Comparison of ENCODE assay signal across 8 mouse cellular contexts in the genomic region with DNA sequence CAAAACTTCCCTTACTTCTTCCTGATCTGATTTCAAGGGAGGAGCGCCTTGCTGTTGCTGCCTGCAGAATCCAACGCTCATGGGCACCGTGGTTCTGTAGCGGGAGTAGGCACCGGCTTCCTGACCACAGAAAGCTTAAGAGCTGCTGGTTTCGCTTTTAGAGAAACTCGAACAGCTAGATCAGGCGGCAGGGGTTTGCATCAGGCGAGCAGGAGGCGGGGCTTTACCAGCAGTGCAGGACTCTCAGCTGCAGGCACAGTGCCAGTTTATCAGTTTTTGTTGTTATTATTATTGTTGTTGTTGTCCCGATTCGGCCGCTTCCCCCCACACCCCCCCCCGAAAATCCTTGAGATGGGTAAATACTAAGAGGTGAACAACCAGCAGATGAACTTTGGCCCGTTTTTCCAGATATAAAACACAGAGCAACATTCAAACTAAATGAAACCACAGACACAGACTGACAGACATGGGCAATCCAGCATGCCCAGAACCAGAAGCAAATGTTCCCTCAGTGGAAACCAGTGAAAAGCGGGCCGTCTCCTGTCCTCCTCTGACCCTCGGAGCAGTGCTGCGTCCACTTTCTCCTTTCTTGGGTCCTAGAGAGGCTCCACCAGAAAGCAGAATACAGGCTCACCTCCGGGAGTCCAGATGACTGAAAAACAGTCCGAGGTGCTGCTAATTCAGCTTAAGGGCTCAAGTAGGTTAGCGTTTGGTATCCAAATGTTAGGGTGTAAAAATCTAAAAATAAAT. TPM values are rescaled to one million over a fixed set of nuclear protein-coding genes. Genes with fewer than 3 reads are reported as not detected.
DNase-seq lines count a peak whose midpoint lies in the region; ATAC-seq and TF ChIP-seq lines count a peak whose summit lies in the region.

A gene (minus strand): TSS at position 203 of the 750 bp plus-strand sequence.

- no peaks in the 10 kb centered on the region for H3K36me3 ChIP-seq in kidney, embryonic 14.5 days (ENCODE audit: control insufficient read depth, insufficient read depth, low read length)
- H3K36me3 ChIP-seq in limb, embryonic 15.5 days, result no peaks in the 10 kb centered on the region
- no peaks in the 10 kb centered on the region for H3K36me3 ChIP-seq in midbrain, postnatal 0 days (ENCODE audit: insufficient read depth, low read length)

- H3K4me1 ChIP-seq in embryonic fibroblast, embryonic 13.5 days (ENCODE audit: control insufficient read depth, insufficient read depth, low read length), result no peaks in the 10 kb centered on the region; the same call in 1 of the 2 replicates
- H3K4me1 ChIP-seq in kidney, embryonic 14.5 days (ENCODE audit: control insufficient read depth, insufficient read depth, low read length), result no peaks in the 10 kb centered on the region
- H3K4me1 ChIP-seq in limb, embryonic 15.5 days, result no peaks in the 10 kb centered on the region
- no peaks in the 10 kb centered on the region for H3K4me1 ChIP-seq in midbrain, postnatal 0 days (ENCODE audit: insufficient read depth, low read length)

- no peaks in the 10 kb centered on the region for H3K27me3 ChIP-seq in kidney, embryonic 14.5 days (ENCODE audit: control insufficient read depth, insufficient read depth, low read length)
- H3K27me3 ChIP-seq in limb, embryonic 15.5 days, result no peaks in the 10 kb centered on the region
- no peaks in the 10 kb centered on the region for H3K27me3 ChIP-seq in midbrain, postnatal 0 days (ENCODE audit: insufficient read depth, low read length)

- H3K9ac ChIP-seq in kidney, embryonic 14.5 days (ENCODE audit: low read depth, low read length), result peak within 1 kb of the TSS; percentile 53; the same call in 1 of the 2 replicates
- 0 out of 2 replicates have a peak within 1 kb of the TSS, but pooled peaks have one; percentile 20 for H3K9ac ChIP-seq in limb, embryonic 15.5 days
- peak within 1 kb of the TSS; percentile 54 for H3K9ac ChIP-seq in midbrain, postnatal 0 days (replicated peaks; ENCODE audit: low read length, poor library complexity, severe bottlenecking)

- ATAC-seq in kidney, embryonic 14.5 days (ENCODE audit: low FRiP score, low TSS enrichment), result peak; percentile 89
- ATAC-seq in limb, embryonic 15.5 days (ENCODE audit: insufficient number of reproducible peaks, low FRiP score, low TSS enrichment, low read depth), result no peak; the same call in 1 of the 2 replicates
- 0 out of 2 replicates have a peak, but pooled peaks have one; percentile 34 for ATAC-seq in midbrain, postnatal 0 days (ENCODE audit: low FRiP score)

- peak; percentile 98 for DNase-seq in 416B (ENCODE audit: low read depth)
- DNase-seq in adrenal gland, postnatal 25 days, result peak; percentile 75
- DNase-seq in heart, adult 9 months (ENCODE audit: low spot score in 2 of 2), result peak; percentile 84 to 86
- peak; percentile 68 for DNase-seq in midbrain, postnatal 0 days (ENCODE audit: low spot score)
- peak; percentile 66 to 71 for DNase-seq in spleen, postnatal 14 days (ENCODE audit: low spot score in 2 of 2)

- H3K27ac ChIP-seq in embryonic fibroblast, embryonic 13.5 days (ENCODE audit: insufficient read depth, low read length), result peak within 1 kb of the TSS; percentile 89
- H3K27ac ChIP-seq in kidney, embryonic 14.5 days (ENCODE audit: low read depth, low read length), result no peak within 1 kb of the TSS
- peak within 1 kb of the TSS; percentile 60 for H3K27ac ChIP-seq in limb, embryonic 15.5 days
- H3K27ac ChIP-seq in midbrain, postnatal 0 days (ENCODE audit: low read depth, low read length), result no peak within 1 kb of the TSS

- H3K4me3 ChIP-seq in embryonic fibroblast, embryonic 13.5 days (ENCODE audit: insufficient read depth, low read length), result peak within 1 kb of the TSS; percentile 51
- H3K4me3 ChIP-seq in kidney, embryonic 14.5 days (ENCODE audit: low read length), result peak within 1 kb of the TSS; percentile 46
- H3K4me3 ChIP-seq in limb, embryonic 15.5 days, result peak within 1 kb of the TSS; percentile 50
- peak within 1 kb of the TSS; percentile 39 for H3K4me3 ChIP-seq in midbrain, postnatal 0 days (ENCODE audit: low read depth, low read length)

- H3K4me2 ChIP-seq in kidney, embryonic 14.5 days (replicated peaks; ENCODE audit: low read depth, low read length), result peak within 1 kb of the TSS; percentile 38
- H3K4me2 ChIP-seq in limb, embryonic 15.5 days, result peak within 1 kb of the TSS; percentile 58
- H3K4me2 ChIP-seq in midbrain, postnatal 0 days (ENCODE audit: low read depth, low read length, poor library complexity, severe bottlenecking), result peak within 1 kb of the TSS; percentile 62

- TF ChIP-seq POLR2A in embryonic fibroblast, embryonic 13.5 days (IDR thresholded peaks at IDR 0.05; ENCODE audit: low read depth, low read length), result peak; percentile 83

- H3K9me3 ChIP-seq in kidney, embryonic 14.5 days (ENCODE audit: control insufficient read depth, low read length), result no peaks in the 10 kb centered on the region
- no peaks in the 10 kb centered on the region for H3K9me3 ChIP-seq in limb, embryonic 15.5 days
- no peaks in the 10 kb centered on the region for H3K9me3 ChIP-seq in midbrain, postnatal 0 days (ENCODE audit: low read length)

- no peak for TF ChIP-seq CTCF in embryonic fibroblast, embryonic 13.5 days (IDR thresholded peaks at IDR 0.05; ENCODE audit: borderline replicate concordance, insufficient read depth, low read length)
- TF ChIP-seq CTCF in midbrain, postnatal 0 days (IDR thresholded peaks at IDR 0.05), result no peak

- WGBS in kidney, embryonic 14.5 days, result 11% methylated on average over 22 of the region's 22 CpGs
- WGBS in limb, embryonic 15.5 days, result 2% methylated on average over 22 of the region's 22 CpGs
- 6% methylated on average over 22 of the region's 22 CpGs for WGBS in midbrain, postnatal 0 days

RNA-seq across cellular contexts. Expression of the gene that starts here (rescaled TPM):
- total RNA-seq in adrenal gland, postnatal 25 days (2021), result 6.1 and 8.7 TPM in 2 replicates
- 7.4 and 9.4 TPM in 2 replicates for polyA plus RNA-seq in embryonic fibroblast, embryonic 13.5 days (2011; ENCODE audit: insufficient read length, low read depth, missing spikeins)
- polyA plus RNA-seq in kidney, embryonic 14.5 days (2014; fragmentation: Nextera tagmentation; extraction: Ambion mirVana), result 1.3 and 2.7 TPM in 2 replicates
- 4.0 and 4.5 TPM in 2 replicates for polyA plus RNA-seq in limb, embryonic 15.5 days (2015; fragmentation: Nextera tagmentation; extraction: Ambion mirVana)
- total RNA-seq in midbrain, postnatal 0 days (2014; rRNA removed), result 0.88 and 0.90 TPM in 2 replicates
- 1.7 and 2.1 TPM in 2 replicates for polyA plus RNA-seq in midbrain, postnatal 0 days (2015; fragmentation: Nextera tagmentation; extraction: Ambion mirVana)

Comparison
In these comparisons a context has a peak if more than half of its experiments do, and no peak if none do; other contexts are left out.
1. H3K27ac ChIP-seq: peak in embryonic fibroblast, embryonic 13.5 days (single experiment) and limb, embryonic 15.5 days (single experiment); none in kidney, embryonic 14.5 days (single experiment) and midbrain, postnatal 0 days (single experiment).
2. Peak in every context shown above with its lines, with median percentiles within 50 percentile points of each other: DNase-seq, H3K4me3 ChIP-seq, H3K4me2 ChIP-seq and H3K9ac ChIP-seq.